Mouse (Mus musculus) MEL (cell line): ENCODE data around the gene Mok.

Experiments
- E2F4 ChIP-seq: IDR thresholded peaks from 2 replicates; pipeline ENCODE4 v1.6.1; 2011; ENCODE audit warnings: low read depth, low read length, improper control_type of control experiment, borderline replicate concordance
- EP300 ChIP-seq, 2 experiments: IDR thresholded peaks; 2 replicates each; pipeline ENCODE4 v1.6.1; 2011; ENCODE audit warnings: improper control_type of control experiment in 2 of 2, low read length in 2 of 2, low read depth in 1 of 2, mild to moderate bottlenecking in 1 of 2
- POLR2A ChIP-seq, 2 experiments: IDR thresholded peaks; 2 replicates each; pipeline ENCODE4 v1.6.1; 2011 to 2012; ENCODE audit warnings: low read length in 2 of 2, mild to moderate bottlenecking in 2 of 2, control low read depth in 1 of 2, improper control_type of control experiment in 1 of 2, low read depth in 1 of 2, moderate library complexity in 1 of 2; ENCODE audit not compliant: control insufficient read depth in 1 of 2, insufficient read depth in 1 of 2, poor library complexity in 1 of 2

DNA sequence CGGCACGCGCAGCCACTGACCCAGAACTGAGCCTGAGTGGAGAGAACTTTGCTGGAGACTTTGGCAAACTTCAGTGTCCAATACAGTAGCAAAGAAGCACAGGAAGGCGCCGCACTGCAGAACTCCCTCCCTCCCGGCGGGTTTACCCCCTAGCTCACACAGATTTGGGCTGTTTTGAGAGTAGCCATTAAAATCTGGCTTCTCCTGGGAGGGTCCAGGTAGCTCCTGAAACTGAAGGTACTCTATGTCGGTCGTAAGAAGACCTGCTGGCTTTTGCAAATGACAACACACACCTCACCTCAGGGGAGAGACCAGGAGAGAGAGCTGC is 10.2 kb upstream of the Mok start:
- no peak for TF ChIP-seq EP300 (IDR thresholded peaks at IDR 0.05; ENCODE audit: low read depth in 1 of 2, low read length in 2 of 2)
- TF ChIP-seq E2F4, result no peak
- no peak for TF ChIP-seq POLR2A (IDR thresholded peaks at IDR 0.05; ENCODE audit: control insufficient read depth in 1 of 2, insufficient read depth in 1 of 2, low read depth in 1 of 2, low read length in 2 of 2, poor library complexity in 1 of 2)
